Mouse (Mus musculus): ENCODE data around the gene Rap2a. TPM values are rescaled to one million over a fixed set of nuclear protein-coding genes. Genes with fewer than 3 reads are reported as not detected.

Rap2a gene
- polyA plus RNA-seq, 1 experiment from 2014 or later: 23.6 TPM

- H3K9me3 ChIP-seq: no peaks in the 10 kb centered on the region
- peak overlapping the region; percentile 63 for H3K4me2 ChIP-seq
- peaks cover 33% of the 10 kb centered on the region for H3K4me1 ChIP-seq (replicated peaks)
- H3K27ac ChIP-seq (replicated peaks): no peak overlapping the region
- 74% methylated on average over 7 of the region's 7 CpGs for WGBS
- no peaks in the 10 kb centered on the region for H3K36me3 ChIP-seq
- peak overlapping the region; percentile 83 for H3K9ac ChIP-seq
- H3K27me3 ChIP-seq: no peaks in the 10 kb centered on the region
- ATAC-seq (ENCODE audit: low read depth): no peak
- H3K4me3 ChIP-seq: peak overlapping the region; percentile 86
Measured at GRCm38 (mm10) chr14:120476186-120476697, 2.0 kb upstream of the Rap2a start.

DNA sequence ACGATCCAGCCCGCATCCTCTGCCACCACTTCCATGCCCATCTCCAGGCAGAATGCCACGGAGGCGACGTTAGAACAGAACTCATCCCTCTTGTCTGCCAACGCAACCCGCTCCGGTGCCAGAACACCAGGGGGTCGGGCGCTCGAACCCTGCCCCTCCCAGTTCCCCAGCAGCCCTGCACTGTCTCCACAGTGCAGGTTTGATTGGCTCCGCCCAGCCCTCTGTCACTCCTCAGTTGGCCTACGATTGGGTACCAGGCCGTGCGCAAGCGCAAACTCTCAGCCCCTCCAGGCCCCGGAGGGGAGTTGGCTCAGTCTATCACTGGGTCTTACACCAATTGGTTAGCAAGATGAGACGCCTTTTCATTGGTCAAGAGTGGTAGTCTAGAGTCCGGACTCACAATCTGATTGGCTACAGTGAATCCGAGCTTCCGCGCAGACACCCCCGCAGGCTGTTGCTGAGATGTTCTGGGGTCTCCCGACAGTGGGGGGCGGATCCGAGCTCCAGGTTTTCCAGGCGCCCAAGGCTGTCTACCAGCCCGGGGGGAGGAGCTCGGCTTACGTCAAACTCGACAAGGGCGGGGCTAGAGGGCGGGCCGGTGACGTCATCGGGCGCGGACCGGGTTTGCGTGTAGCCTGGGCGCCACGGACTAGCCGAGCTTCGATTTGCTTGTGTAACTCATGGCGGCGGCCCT is 809 bp upstream of the Rap2a start:
- Histone ChIP-seq H3K4me2 (peak overlapping the region; percentile 63), H3K4me1 (replicated peaks) (peaks cover 45% of the 10 kb centered on the region), H3K27me3 (no peaks in the 10 kb centered on the region), H3K9me3 (no peaks in the 10 kb centered on the region), H3K36me3 (peaks cover 3% of the 10 kb centered on the region; the same call in 1 of the 2 replicates), H3K4me3 (peak overlapping the region; percentile 86), H3K9ac (peak overlapping the region; percentile 85), H3K27ac (replicated peaks) (peak overlapping the region; percentile 99)
- WGBS: under 1% methylated on average over 46 of the region's 46 CpGs
- ATAC-seq (ENCODE audit: low read depth): peak; percentile 97

DNA sequence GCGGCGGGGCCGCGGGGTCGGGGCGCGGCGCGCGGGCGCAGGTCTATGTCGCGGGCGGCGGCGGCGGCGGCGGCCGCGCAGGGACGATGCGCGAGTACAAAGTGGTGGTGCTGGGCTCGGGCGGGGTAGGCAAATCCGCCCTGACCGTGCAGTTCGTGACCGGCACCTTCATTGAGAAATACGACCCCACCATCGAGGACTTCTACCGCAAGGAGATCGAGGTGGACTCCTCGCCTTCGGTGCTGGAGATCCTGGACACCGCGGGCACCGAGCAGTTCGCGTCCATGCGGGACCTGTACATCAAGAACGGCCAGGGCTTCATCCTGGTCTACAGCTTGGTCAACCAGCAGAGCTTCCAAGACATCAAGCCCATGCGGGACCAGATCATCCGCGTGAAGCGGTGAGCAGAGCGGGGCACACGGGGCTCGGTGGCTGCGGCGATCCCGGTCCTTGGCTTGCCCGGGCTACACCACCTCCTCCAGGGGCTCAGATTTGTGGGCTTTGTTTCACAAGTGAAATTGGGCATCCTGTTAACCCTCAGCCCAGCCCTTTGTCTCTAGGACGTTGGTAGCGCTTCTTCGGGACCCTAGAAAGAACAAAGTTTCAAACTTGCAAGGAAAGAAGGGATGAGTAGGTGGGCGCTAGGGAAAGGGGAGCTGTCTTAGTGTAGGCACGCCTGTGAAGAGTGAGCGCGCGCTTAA is 547 bp downstream of the Rap2a start:
- Histone ChIP-seq H3K4me1 (replicated peaks) (peaks cover 45% of the 10 kb centered on the region), H3K27ac (replicated peaks) (peak overlapping the region; percentile 99), H3K27me3 (no peaks in the 10 kb centered on the region), H3K9me3 (no peaks in the 10 kb centered on the region), H3K9ac (peak overlapping the region; percentile 85), H3K36me3 (peaks cover 7% of the 10 kb centered on the region; the same call in 1 of the 2 replicates), H3K4me2 (peak overlapping the region; percentile 63), H3K4me3 (peak overlapping the region; percentile 86)
- peak; percentile 32 for ATAC-seq (ENCODE audit: low read depth)
- WGBS: under 1% methylated on average over 62 of the region's 62 CpGs

DNA sequence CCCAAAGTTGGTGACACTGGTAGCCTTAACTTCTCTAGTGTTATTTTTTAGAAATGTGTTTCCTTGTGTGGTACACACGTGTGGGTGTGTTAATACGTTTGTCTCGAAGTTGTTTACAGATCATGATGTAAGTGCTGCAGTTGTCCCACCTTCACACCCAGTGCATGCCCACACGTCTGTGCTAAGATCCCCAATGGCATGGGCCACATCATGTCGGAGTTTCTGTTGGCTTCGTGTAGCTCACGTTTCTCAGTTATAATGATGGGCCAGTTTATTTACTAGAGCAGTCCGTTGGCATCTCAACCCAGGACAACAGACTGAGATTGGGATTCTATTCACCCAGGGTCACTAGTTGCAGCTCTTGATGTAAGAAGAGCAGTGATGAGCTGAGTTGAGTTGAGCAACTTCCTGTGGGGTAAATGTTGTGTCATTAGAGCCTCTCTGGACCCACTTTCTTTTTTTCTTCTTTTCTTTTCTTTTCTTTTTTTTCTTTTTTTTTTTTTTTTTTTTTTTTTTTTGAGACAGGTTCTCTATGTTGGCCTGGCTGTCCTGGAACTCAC is 2.2 kb downstream of the Rap2a start:
- Histone ChIP-seq H3K27me3 (no peaks in the 10 kb centered on the region), H3K27ac (replicated peaks) (no peak overlapping the region), H3K36me3 (peaks cover 12% of the 10 kb centered on the region; the same call in 1 of the 2 replicates), H3K4me3 (peak overlapping the region; percentile 86; the same call in 1 of the 2 replicates), H3K4me2 (peak overlapping the region; percentile 63), H3K9me3 (no peaks in the 10 kb centered on the region), H3K4me1 (replicated peaks) (peaks cover 48% of the 10 kb centered on the region), H3K9ac (no peak overlapping the region)
- WGBS: 86% methylated on average over 8 of the region's 8 CpGs
- ATAC-seq (ENCODE audit: low read depth): no peak

DNA sequence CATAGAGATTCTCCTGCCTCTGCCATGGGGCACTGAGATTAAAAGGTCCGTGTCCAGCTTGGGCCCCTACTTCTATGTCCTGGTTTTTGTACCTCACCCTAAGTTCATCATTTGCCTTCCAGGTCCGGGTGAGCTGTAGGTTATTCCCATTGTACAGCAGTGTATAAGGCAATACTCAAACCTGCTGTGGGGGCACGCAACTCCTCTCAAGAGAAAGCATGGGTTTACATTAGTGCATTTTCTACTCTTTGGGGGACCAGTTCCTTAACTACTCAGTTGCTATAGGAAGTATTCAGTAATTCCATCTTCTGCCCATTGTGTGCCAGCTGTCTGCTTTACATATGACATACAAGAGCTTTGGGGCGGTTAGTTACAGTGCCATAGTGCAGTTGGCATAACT is 2.7 kb downstream of the Rap2a start:
- no peak for ATAC-seq (ENCODE audit: low read depth)
- Histone ChIP-seq H3K36me3 (peaks cover 12% of the 10 kb centered on the region; the same call in 1 of the 2 replicates), H3K27ac (replicated peaks) (no peak overlapping the region), H3K4me2 (peak overlapping the region; percentile 63), H3K9ac (no peak overlapping the region), H3K9me3 (no peaks in the 10 kb centered on the region), H3K4me3 (no peak overlapping the region), H3K4me1 (replicated peaks) (peaks cover 45% of the 10 kb centered on the region), H3K27me3 (no peaks in the 10 kb centered on the region)
- 94% methylated on average over 4 of the region's 4 CpGs for WGBS

DNA sequence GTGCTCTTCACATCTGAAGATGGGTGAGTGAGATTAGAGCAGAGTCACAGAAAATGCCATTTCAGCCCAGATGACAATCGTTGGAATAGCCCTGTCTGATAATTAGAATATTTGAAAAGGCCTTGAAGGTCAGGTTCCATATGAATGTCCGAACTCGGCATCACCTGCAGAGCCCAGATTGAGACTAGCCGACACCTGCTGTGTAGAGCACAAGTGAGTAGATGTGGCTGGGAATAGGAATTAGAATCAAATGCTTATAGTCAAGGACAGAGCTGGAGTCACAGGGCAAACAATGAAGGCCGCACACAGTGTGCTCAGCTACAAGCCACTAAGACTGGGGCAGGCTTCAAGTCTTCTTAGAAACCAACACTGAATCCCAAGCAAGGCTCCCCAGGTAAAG is 6.3 kb downstream of the Rap2a start:
- WGBS: 91% methylated on average over 5 of the region's 5 CpGs
- no peak overlapping the region for H3K4me3 ChIP-seq
- H3K9ac ChIP-seq: no peak overlapping the region
- H3K4me2 ChIP-seq: no peak overlapping the region
- ATAC-seq (ENCODE audit: low read depth): no peak
- H3K27ac ChIP-seq (replicated peaks): no peak overlapping the region
- no peaks in the 10 kb centered on the region for H3K27me3 ChIP-seq
- H3K36me3 ChIP-seq: peaks cover 12% of the 10 kb centered on the region; the same call in 1 of the 2 replicates
- H3K9me3 ChIP-seq: no peaks in the 10 kb centered on the region
- H3K4me1 ChIP-seq (replicated peaks): peaks cover 41% of the 10 kb centered on the region

DNA sequence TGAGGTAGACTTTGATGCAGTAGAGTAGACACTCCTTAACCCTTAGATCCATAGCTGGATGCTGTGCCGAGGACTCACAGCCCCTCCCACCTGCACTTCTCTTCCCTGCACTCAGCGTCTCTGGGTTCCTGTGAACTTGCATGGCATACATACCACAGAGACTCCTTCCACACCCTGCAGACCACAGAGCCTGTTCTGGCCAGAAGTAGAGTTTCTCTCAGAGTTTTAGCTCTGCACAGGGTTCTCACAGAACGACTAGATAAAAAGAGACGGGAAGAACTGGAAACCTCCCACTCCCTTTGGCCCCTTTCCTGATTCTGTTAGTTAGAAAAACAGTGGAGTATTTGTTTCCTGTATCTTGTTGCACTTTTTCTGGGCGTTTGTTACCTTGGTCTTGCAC is 18.0 kb downstream of the Rap2a start:
- WGBS: 59% methylated on average over 5 of the region's 5 CpGs
- no peak for ATAC-seq (ENCODE audit: low read depth)
- Histone ChIP-seq H3K36me3 (no peaks in the 10 kb centered on the region), H3K4me3 (no peak overlapping the region), H3K4me1 (replicated peaks) (peaks cover 17% of the 10 kb centered on the region), H3K27me3 (no peaks in the 10 kb centered on the region), H3K9me3 (no peaks in the 10 kb centered on the region), H3K27ac (replicated peaks) (no peak overlapping the region), H3K9ac (no peak overlapping the region), H3K4me2 (no peak overlapping the region)

DNA sequence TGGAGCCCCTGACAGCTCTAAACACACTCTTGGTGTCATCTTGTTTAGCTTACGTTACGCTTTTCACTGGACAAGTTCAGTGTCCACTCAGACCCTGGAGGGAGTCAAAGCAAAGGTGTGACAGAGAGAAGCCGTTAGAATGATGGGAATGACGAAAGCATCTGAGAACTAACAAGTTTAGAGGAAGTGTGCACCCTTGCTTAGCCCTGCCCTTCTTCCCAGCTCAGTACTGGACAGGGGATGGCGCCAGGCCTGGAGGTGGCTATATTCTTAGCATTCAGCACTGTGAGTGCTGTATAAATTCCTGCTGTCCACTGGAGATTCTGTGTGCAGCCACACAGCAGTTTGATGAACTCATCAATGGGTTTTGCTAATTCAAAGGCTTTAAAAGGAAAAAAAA is 18.6 kb downstream of the Rap2a start:
- ATAC-seq (ENCODE audit: low read depth): no peak

DNA sequence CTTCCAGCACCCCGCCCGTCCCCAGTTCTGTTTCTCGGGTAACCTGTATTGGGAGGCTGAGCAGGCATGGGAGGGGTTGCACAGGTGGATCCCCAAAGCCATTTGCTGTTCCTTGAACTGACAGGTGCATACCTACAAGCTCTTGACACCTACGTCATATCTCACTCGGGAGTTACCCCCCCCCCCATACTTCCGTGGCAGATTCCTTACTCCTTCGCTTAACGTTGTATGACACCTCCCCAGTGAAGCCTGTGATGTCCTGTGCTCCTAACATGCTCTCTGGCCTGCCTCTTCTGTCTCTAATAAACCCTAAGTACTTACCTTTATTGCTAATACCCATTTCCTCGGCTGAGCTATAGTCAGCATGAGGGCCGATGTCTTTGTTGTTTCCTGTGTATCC is 20.9 kb downstream of the Rap2a start:
- H3K4me2 ChIP-seq: no peak overlapping the region
- 95% methylated on average over 10 of the region's 10 CpGs for WGBS
- H3K4me3 ChIP-seq: no peak overlapping the region
- H3K36me3 ChIP-seq: peaks cover 7% of the 10 kb centered on the region
- H3K9ac ChIP-seq: no peak overlapping the region
- H3K9me3 ChIP-seq: no peaks in the 10 kb centered on the region
- no peak overlapping the region for H3K27ac ChIP-seq (replicated peaks)
- H3K4me1 ChIP-seq (replicated peaks): peaks cover 13% of the 10 kb centered on the region
- no peak for ATAC-seq (ENCODE audit: low read depth)
- no peaks in the 10 kb centered on the region for H3K27me3 ChIP-seq

More for the DNA sequence above, 18.6 kb downstream of the Rap2a start:
- H3K4me1 ChIP-seq (replicated peaks): peaks cover 17% of the 10 kb centered on the region
- H3K4me3 ChIP-seq: no peak overlapping the region
- 87% methylated on average over 5 of the region's 5 CpGs for WGBS
- no peaks in the 10 kb centered on the region for H3K9me3 ChIP-seq
- no peaks in the 10 kb centered on the region for H3K27me3 ChIP-seq
- no peaks in the 10 kb centered on the region for H3K36me3 ChIP-seq
- no peak overlapping the region for H3K4me2 ChIP-seq
- no peak overlapping the region for H3K27ac ChIP-seq (replicated peaks)
- H3K9ac ChIP-seq: no peak overlapping the region

DNA sequence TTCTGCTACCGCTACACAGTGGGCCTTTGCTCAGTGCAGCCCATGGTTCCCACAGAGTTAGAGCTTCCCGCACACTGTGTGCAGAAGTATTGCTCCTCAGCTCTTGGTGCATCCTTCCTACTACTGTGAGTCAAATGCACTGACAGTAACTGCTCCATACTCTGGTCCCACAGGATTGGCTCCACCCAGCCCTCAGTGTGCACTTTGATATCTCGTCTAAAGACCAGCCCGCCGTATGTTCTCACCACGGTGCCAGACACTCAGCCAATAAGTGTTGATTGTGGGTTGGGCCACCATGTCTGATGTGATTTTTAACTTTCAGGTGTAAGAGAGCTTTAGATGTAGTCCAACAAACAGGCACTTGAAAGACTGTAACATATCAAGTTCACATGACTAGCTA is 21.4 kb downstream of the Rap2a start:
- Histone ChIP-seq H3K4me2 (no peak overlapping the region), H3K9ac (no peak overlapping the region), H3K27ac (replicated peaks) (no peak overlapping the region), H3K36me3 (peaks cover 12% of the 10 kb centered on the region), H3K27me3 (no peaks in the 10 kb centered on the region), H3K4me3 (no peak overlapping the region), H3K9me3 (no peaks in the 10 kb centered on the region), H3K4me1 (replicated peaks) (peaks cover 9% of the 10 kb centered on the region)
- no peak for ATAC-seq (ENCODE audit: low read depth)
- 94% methylated on average over 6 of the region's 6 CpGs for WGBS

DNA sequence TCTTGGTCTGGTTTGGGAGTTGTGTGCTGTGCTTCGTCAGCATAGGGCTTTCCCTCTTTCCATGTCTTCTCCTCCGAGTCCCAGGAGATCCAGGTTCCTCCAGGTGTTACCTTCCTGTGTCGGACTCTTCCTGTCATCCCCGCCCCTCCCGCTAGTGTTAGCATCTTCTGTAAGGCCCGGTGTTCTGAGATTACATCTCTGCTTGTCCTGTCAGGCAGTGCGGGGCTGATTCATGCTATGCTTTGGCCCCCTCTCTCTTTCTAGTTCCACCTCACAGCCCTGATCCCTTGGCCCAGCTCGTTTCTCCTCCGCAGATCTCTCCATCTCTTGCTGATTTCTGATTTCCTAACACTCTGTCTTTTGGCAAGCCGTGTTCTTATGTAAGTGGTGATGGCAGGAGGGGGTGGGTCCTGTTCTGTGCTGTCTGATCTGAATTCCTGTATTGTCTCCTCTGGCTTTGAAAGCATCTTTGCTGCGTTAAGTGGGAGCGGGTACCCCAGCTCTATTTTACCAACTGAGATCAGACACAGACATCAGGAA is 21.8 kb downstream of the Rap2a start:
- Histone ChIP-seq H3K27ac (replicated peaks) (no peak overlapping the region), H3K4me2 (no peak overlapping the region), H3K4me1 (replicated peaks) (peaks cover 9% of the 10 kb centered on the region), H3K36me3 (peaks cover 12% of the 10 kb centered on the region), H3K9me3 (no peaks in the 10 kb centered on the region), H3K9ac (no peak overlapping the region), H3K4me3 (no peak overlapping the region), H3K27me3 (no peaks in the 10 kb centered on the region)
- 85% methylated on average over 12 of the region's 12 CpGs for WGBS
- no peak for ATAC-seq (ENCODE audit: low read depth)

DNA sequence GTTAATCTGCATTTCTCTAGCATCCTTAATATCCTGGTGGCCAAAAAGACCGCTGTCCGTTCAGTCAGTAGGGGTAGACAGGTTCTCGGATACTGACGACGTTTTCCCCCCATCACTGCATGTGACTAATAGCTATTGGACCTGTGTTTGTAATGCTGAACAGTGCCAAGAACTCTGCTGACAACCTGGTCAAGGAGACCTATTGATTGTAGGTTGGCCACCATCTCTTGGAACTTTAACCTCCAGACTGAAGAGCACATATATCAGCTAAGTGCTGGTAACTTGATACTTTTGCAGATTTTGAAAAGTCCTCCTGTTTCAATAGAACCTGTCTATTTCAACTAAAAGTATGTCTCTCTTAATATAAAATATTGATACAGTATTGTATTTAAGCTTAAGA is 22.5 kb downstream of the Rap2a start:
- WGBS: 95% methylated on average over 5 of the region's 5 CpGs
- no peak overlapping the region for H3K27ac ChIP-seq (replicated peaks)
- peaks cover 13% of the 10 kb centered on the region for H3K36me3 ChIP-seq
- no peak for ATAC-seq (ENCODE audit: low read depth)
- no peaks in the 10 kb centered on the region for H3K9me3 ChIP-seq
- no peak overlapping the region for H3K4me2 ChIP-seq
- no peak overlapping the region for H3K4me3 ChIP-seq
- H3K4me1 ChIP-seq (replicated peaks): peaks cover 9% of the 10 kb centered on the region
- H3K27me3 ChIP-seq: no peaks in the 10 kb centered on the region
- H3K9ac ChIP-seq: no peak overlapping the region
